ENCODE assay signal across 11 mouse cellular contexts in genomic region chr17:71780945-71781344, GRCm38 (mm10). TPM values are rescaled to one million over a fixed set of nuclear protein-coding genes. Genes with fewer than 3 reads are reported as not detected.
DNase-seq lines count a peak whose midpoint lies in the region; ATAC-seq and TF ChIP-seq lines count a peak whose summit lies in the region.
"Had no signal": no experiment of that assay in that cellular context is flagged by ENCODE, and none has a peak within 500 bp of the region (broad histone marks: within the 10 kb centered on the region; RNA-seq: fewer than 3 reads in every experiment).

No protein-coding gene starts in this region.

- H3K27me3 ChIP-seq in forebrain, embryonic 16.5 days (replicated peaks; ENCODE audit: control insufficient read depth, insufficient read depth, low read length) = no peaks in the 10 kb centered on the region
- H3K27me3 ChIP-seq: limb, embryonic 15.5 days had no signal

- no peaks in the 10 kb centered on the region for H3K36me3 ChIP-seq in forebrain, embryonic 16.5 days (ENCODE audit: control insufficient read depth, insufficient read depth)
- H3K36me3 ChIP-seq: hindbrain, embryonic 15.5 days; limb, embryonic 15.5 days had no signal

- H3K4me3 ChIP-seq in gastrocnemius, adult 2 months = no peak overlapping the region
- H3K4me3 ChIP-seq in forebrain, embryonic 16.5 days (replicated peaks; ENCODE audit: low read length) = no peak overlapping the region
- H3K4me3 ChIP-seq: hindbrain, embryonic 15.5 days; limb, embryonic 15.5 days had no signal

- TF ChIP-seq CTCF in gastrocnemius, adult 2 months (IDR thresholded peaks at IDR 0.05) = no peak

- peaks cover 4% of the 10 kb centered on the region; the same call in 1 of the 2 replicates for H3K9me3 ChIP-seq in forebrain, embryonic 16.5 days (ENCODE audit: control insufficient read depth, low read length)
- H3K9me3 ChIP-seq: hindbrain, embryonic 15.5 days; limb, embryonic 15.5 days had no signal

- peak; percentile 49 for DNase-seq in gastrocnemius, adult 2 months
- DNase-seq in gastrocnemius, postnatal 36 days = no peak
- peak; percentile 96 for DNase-seq in fat pad, adult 2 months (ENCODE audit: extremely low read depth, low read depth, low spot score)
- DNase-seq in left cerebral cortex, adult 8-10 months (ENCODE audit: low spot score in 2 of 2) = peak; percentile 61 to 91
- peak; percentile 84 to 87 for DNase-seq in right cerebral cortex, adult 2 months (ENCODE audit: low spot score in 2 of 2)
- no peak for DNase-seq in cerebellum, adult 9-10 months
- DNase-seq: midbrain, embryonic 14.5 days had no signal

- no peak for ATAC-seq in forebrain, embryonic 16.5 days
- no peak for ATAC-seq in erythroid progenitor cell, adult 5-6 weeks (replicated peaks; ENCODE audit: low FRiP score, poor library complexity, severe bottlenecking)

- H3K27ac ChIP-seq in gastrocnemius, adult 2 months = no peak overlapping the region
- H3K27ac ChIP-seq in forebrain, embryonic 16.5 days (ENCODE audit: low read length) = no peak overlapping the region
- H3K27ac ChIP-seq: hindbrain, embryonic 15.5 days; limb, embryonic 15.5 days had no signal

- WGBS in forebrain, embryonic 16.5 days = 96% methylated on average over 4 of the region's 4 CpGs

- H3K9ac ChIP-seq in forebrain, embryonic 16.5 days (replicated peaks; ENCODE audit: low read depth, low read length) = no peak overlapping the region
- H3K9ac ChIP-seq: hindbrain, embryonic 15.5 days; limb, embryonic 15.5 days had no signal

- no peak overlapping the region for H3K4me2 ChIP-seq in forebrain, embryonic 16.5 days (ENCODE audit: low read length)
- H3K4me2 ChIP-seq: hindbrain, embryonic 15.5 days had no signal

- peaks cover 24% of the 10 kb centered on the region for H3K4me1 ChIP-seq in forebrain, embryonic 16.5 days (replicated peaks; ENCODE audit: control insufficient read depth, insufficient read depth, low read length)

- intact Hi-C loops in gastrocnemius, adult 2 months (cut with DNase I) = loop anchor here (5.0 kb wide), 1 partner anchor 119 kb away; no protein-coding TSS in a partner anchor
- intact Hi-C loops in gastrocnemius, postnatal 36 days (cut with DNase I) = no loop called here

RNA-seq across cellular contexts. Expression of gene Clip4, which starts 12.7 kb away (rescaled TPM):
- 100 to 1,000 TPM; 104 to 183 TPM for total RNA-seq in gastrocnemius, adult 2 months (2021)
- total RNA-seq in gastrocnemius, postnatal 36 days (2021) = 100 to 1,000 TPM in 1 of 2 experiments, 10 to 100 TPM in 1; 92.3 to 128 TPM
- total RNA-seq in left cerebral cortex, adult 8-10 months (2022) = 100 to 1,000 TPM in 2 of 4 experiments, 10 to 100 TPM in 2; 76.2 to 102 (median 95.2) TPM
- polyA plus RNA-seq in forebrain, embryonic 16.5 days (2015; fragmentation: Nextera tagmentation; extraction: Ambion mirVana) = 10.8 and 10.9 TPM in 2 replicates
- not detected in 2 replicates for total RNA-seq in erythroid progenitor cell, adult 5-6 weeks (2015; ENCODE audit: low replicate concordance)
- not detected in 2 replicates for total RNA-seq in erythroid progenitor cell, adult 5-6 weeks (2017; ENCODE audit: low replicate concordance)

RNA-seq across cellular contexts. Expression of gene Pcare, which starts 28.3 kb away (rescaled TPM):
- not detected for total RNA-seq in gastrocnemius, adult 2 months (2021)
- total RNA-seq in gastrocnemius, postnatal 36 days (2021) = not detected
- under 1 TPM; 0.26 to 0.51 (median 0.33) TPM for total RNA-seq in left cerebral cortex, adult 8-10 months (2022)
- polyA plus RNA-seq in forebrain, embryonic 16.5 days (2015; fragmentation: Nextera tagmentation; extraction: Ambion mirVana) = not detected in 2 replicates
- not detected in 2 replicates for total RNA-seq in erythroid progenitor cell, adult 5-6 weeks (2015; ENCODE audit: low replicate concordance)
- total RNA-seq in erythroid progenitor cell, adult 5-6 weeks (2017; ENCODE audit: low replicate concordance) = not detected in 2 replicates
- polyA plus RNA-seq: hindbrain, embryonic 15.5 days; limb, embryonic 15.5 days; midbrain, embryonic 14.5 days had no signal

Comparison
In these comparisons a context has a peak if more than half of its experiments do, and no peak if none do; other contexts are left out.
1. DNase-seq: peak in gastrocnemius, adult 2 months (single experiment), fat pad, adult 2 months (single experiment), left cerebral cortex, adult 8-10 months (2 of 2) and right cerebral cortex, adult 2 months (2 of 2); none in gastrocnemius, postnatal 36 days (0 of 2) and cerebellum, adult 9-10 months (single experiment).
2. RNA of gene Clip4, which starts 12.7 kb away (total RNA-seq): 104 to 183 TPM in gastrocnemius, adult 2 months, 92.3 to 128 TPM in gastrocnemius, postnatal 36 days and 76.2 to 102 TPM in left cerebral cortex, adult 8-10 months; not detected in erythroid progenitor cell, adult 5-6 weeks; every median in the first group is over 10 times any median in the second.